Mouse (Mus musculus): ENCODE measurements around the gene C530008M17Rik.

GRCm38 (mm10) chr5:76785013-76785412 lies 128.7 kb downstream of the C530008M17Rik start:
- no peak for TF ChIP-seq GATA1 (IDR thresholded peaks at IDR 0.05; ENCODE audit: low read length)
- no peak for TF ChIP-seq TAL1 (IDR thresholded peaks at IDR 0.05; ENCODE audit: low read length)
